Mouse (Mus musculus): Measurements from ENCODE around the gene Gm42742. TPM values are rescaled to one million over a fixed set of nuclear protein-coding genes. Genes with fewer than 3 reads are reported as not detected.

Gm42742 gene
- polyA plus RNA-seq, 1 experiment from 2014 or later, result 32.8 TPM

DNA sequence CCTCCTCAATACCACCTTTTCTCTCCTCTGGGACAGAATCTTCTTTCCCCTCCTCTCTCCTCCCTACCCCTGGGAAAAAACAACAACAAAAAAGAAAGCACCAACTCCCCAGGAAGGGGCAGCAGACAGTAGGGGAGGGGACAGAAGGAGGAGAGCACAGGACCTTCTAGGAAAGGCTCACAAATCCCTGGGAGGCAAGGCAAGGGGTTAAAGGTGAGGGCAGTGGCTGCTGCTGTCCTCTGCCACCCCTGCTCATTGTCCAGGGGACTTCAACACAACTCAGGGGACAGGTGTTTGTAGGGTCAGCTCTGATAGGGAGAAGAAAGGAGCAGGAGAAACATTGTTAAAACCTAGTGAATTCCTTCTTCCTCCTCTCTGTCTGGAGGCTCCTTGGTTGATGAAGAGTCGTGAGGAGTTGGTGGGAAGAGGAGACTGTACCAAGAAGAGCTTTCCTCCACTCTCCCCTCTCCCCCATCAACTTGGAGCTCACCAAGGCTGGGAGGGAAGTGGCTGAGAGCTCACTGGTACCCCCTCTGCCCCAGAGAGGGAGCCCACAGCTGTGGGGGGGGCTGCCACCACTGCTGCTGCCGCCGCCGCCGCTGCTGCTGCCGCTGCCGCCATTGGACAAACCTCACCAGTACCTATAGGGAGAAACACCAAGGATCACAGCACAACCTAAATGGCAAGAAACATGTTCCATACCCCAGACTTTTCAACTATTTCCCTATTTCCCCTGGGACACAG is 1.8 kb upstream of the Gm42742 start:
- Histone ChIP-seq H3K36me3 (ENCODE audit: control insufficient read depth, insufficient read depth, low read length) (peaks cover 30% of the 10 kb centered on the region), H3K4me3 (ENCODE audit: low read depth, low read length) (peak overlapping the region; percentile 95; the same call in 1 of the 2 replicates), H3K27me3 (ENCODE audit: control insufficient read depth, insufficient read depth, low read length) (no peaks in the 10 kb centered on the region), H3K9me3 (ENCODE audit: control insufficient read depth, low read depth, low read length) (no peaks in the 10 kb centered on the region), H3K4me2 (replicated peaks; ENCODE audit: low read depth, low read length) (peak overlapping the region; percentile 99), H3K4me1 (ENCODE audit: control insufficient read depth, insufficient read depth, low read length) (peaks cover 60% of the 10 kb centered on the region), H3K9ac (replicated peaks; ENCODE audit: low read depth, low read length) (no peak overlapping the region; the same call in 1 of the 2 replicates), H3K27ac (ENCODE audit: low read length) (peak overlapping the region; percentile 1; the same call in 1 of the 2 replicates)
- WGBS, result 82% methylated on average over 7 of the region's 7 CpGs
- ATAC-seq (ENCODE audit: insufficient number of reproducible peaks, insufficient read depth, low FRiP score, low read depth), result no peak

DNA sequence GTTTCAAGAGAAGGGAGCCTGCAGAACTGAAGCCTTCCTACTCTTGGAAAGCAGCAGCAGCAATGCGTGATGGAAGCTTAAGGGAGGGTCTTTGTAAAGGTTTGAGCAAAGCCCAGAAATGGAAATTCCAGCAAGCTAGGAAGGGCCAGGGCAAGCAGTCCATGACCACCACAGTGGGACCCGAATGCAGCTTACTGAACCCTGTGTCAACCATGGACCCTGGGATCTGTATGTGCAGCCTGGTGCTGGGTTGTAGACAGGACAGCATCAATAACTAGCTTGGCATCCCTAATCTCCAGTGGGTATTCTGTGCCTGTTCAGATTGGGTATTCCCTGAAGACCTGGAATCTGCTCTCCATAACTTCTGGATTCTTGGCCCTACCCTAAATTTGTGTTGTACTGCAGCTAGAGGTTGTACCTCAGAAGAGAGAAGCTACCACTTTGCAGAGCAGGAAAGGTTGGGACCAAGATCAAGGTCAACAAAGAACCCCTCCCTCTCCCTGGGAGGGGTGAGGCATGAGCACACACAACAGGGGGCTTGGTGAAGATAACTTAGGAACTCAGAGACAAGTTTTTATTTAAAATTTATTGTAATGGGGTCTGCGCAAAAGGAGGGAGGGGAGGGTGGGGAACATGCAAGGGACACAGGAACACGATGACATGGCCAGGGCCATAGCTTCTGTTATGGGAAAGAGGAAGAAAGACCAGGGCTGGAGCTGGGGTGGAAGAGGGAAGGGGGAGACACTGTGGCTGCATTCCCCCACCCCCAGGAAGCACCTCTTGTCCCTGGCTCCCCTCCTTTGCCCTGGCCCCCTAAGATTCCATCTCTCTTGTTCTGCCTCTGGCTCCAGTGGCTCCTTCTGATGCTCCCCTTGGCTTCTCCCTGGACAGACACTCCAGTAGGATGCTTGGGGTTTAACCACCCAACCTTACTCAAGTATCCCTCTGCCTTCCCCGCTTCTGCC is 948 bp upstream of the Gm42742 start:
- Histone ChIP-seq H3K4me3 (ENCODE audit: low read depth, low read length) (peak overlapping the region; percentile 51), H3K27me3 (ENCODE audit: control insufficient read depth, insufficient read depth, low read length) (no peaks in the 10 kb centered on the region), H3K4me1 (ENCODE audit: control insufficient read depth, insufficient read depth, low read length) (peaks cover 60% of the 10 kb centered on the region), H3K9me3 (ENCODE audit: control insufficient read depth, low read depth, low read length) (no peaks in the 10 kb centered on the region), H3K4me2 (replicated peaks; ENCODE audit: low read depth, low read length) (peak overlapping the region; percentile 87), H3K36me3 (ENCODE audit: control insufficient read depth, insufficient read depth, low read length) (peaks cover 30% of the 10 kb centered on the region), H3K27ac (ENCODE audit: low read length) (peak overlapping the region; percentile 86), H3K9ac (replicated peaks; ENCODE audit: low read depth, low read length) (0 out of 2 replicates have a peak overlapping the region, but pooled peaks have one; percentile 45)
- ATAC-seq (ENCODE audit: insufficient number of reproducible peaks, insufficient read depth, low FRiP score, low read depth), result no peak
- WGBS, result 32% methylated on average over 5 of the region's 5 CpGs

DNA sequence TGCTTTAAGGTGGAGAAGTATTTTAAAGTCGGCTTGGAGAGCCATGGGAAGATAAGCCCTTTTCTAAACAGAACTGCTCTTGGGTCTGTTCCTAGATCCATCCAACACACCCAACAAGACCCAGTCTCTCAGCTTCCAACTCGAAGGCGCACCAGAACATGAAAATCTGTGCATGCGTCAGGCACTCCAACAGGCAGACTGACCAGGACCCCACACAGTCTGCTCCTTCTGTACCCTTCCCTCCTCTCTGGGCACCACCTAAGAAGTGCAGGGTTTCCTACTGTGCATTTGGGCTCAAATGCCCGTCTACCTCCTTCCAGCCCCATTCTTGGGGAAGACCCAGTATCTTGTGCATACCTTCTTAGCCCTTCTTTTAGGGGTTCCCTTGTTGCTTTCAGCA is 406 bp downstream of the Gm42742 start:
- Histone ChIP-seq H3K36me3 (ENCODE audit: control insufficient read depth, insufficient read depth, low read length) (peaks cover 33% of the 10 kb centered on the region), H3K9ac (replicated peaks; ENCODE audit: low read depth, low read length) (peak overlapping the region; percentile 45), H3K27ac (ENCODE audit: low read length) (peak overlapping the region; percentile 86; the same call in 1 of the 2 replicates), H3K9me3 (ENCODE audit: control insufficient read depth, low read depth, low read length) (no peaks in the 10 kb centered on the region), H3K4me2 (replicated peaks; ENCODE audit: low read depth, low read length) (peak overlapping the region; percentile 87), H3K27me3 (ENCODE audit: control insufficient read depth, insufficient read depth, low read length) (no peaks in the 10 kb centered on the region), H3K4me3 (ENCODE audit: low read depth, low read length) (peak overlapping the region; percentile 51), H3K4me1 (ENCODE audit: control insufficient read depth, insufficient read depth, low read length) (peaks cover 68% of the 10 kb centered on the region)
- no peak for ATAC-seq (ENCODE audit: insufficient number of reproducible peaks, insufficient read depth, low FRiP score, low read depth)
- 22% methylated on average over 5 of the region's 5 CpGs for WGBS

DNA sequence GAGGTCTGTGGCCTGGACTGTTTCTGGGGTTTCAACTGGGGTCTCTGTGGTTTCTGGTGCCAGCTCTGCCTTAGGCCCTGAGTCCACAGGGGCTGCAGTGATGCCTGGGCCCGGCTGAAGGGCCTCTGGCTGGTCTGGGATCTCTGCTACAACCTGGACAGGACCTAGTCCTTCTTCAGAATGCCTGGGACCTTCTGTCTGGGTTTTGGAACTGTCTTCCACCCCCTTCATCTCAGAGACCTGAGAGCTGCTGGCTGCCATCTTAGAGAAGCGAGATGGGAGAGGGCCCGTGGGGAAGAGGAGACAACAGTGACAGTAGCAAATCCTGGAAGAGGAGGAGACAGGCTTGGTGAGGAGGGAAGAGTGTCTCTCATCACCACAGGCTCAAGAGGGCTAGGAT is 866 bp downstream of the Gm42742 start:
- WGBS, result 50% methylated on average over 3 of the region's 3 CpGs
- no peak for ATAC-seq (ENCODE audit: insufficient number of reproducible peaks, insufficient read depth, low FRiP score, low read depth)
- peaks cover 37% of the 10 kb centered on the region for H3K36me3 ChIP-seq (ENCODE audit: control insufficient read depth, insufficient read depth, low read length)
- no peaks in the 10 kb centered on the region for H3K9me3 ChIP-seq (ENCODE audit: control insufficient read depth, low read depth, low read length)
- H3K27me3 ChIP-seq (ENCODE audit: control insufficient read depth, insufficient read depth, low read length), result no peaks in the 10 kb centered on the region
- H3K9ac ChIP-seq (replicated peaks; ENCODE audit: low read depth, low read length), result no peak overlapping the region; the same call in 1 of the 2 replicates
- H3K4me2 ChIP-seq (replicated peaks; ENCODE audit: low read depth, low read length), result peak overlapping the region; percentile 87
- peak overlapping the region; percentile 86 for H3K27ac ChIP-seq (ENCODE audit: low read length)
- H3K4me1 ChIP-seq (ENCODE audit: control insufficient read depth, insufficient read depth, low read length), result peaks cover 72% of the 10 kb centered on the region
- H3K4me3 ChIP-seq (ENCODE audit: low read depth, low read length), result peak overlapping the region; percentile 51

DNA sequence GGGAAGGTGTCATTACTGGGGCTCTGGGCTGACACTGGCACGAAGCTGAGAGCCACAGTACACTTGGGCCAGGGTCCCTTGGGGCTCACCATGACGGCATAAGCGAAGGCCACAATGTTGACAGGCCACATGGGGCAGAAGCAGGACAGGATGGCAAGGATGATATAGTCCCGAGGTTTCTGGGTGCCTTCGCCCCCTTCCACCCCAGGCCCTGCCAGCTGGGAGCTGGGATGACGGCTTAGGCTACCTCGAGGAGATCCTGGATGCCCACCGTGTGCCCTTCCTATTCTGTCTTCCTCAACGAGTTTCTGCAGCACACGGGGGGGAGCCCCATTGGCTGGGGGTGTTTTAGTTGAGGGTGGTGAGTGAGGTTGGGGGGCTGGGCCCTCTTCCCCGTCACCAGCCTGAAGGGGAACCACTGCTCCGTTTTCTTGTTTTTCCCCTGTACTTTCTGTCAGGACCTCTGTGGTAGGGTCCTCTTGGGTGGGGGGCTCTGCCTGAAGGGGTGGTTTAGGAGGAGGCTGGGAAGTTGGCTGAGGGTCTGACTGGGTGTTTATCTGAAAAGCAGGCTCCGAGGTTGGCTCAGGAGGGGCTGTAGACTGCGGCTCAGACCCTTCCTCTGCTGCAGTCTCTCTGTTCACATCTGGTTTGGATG is 1.5 kb downstream of the Gm42742 start:
- 77% methylated on average over 14 of the region's 14 CpGs for WGBS
- Histone ChIP-seq H3K27ac (ENCODE audit: low read length) (peak overlapping the region; percentile 86; the same call in 1 of the 2 replicates), H3K4me2 (replicated peaks; ENCODE audit: low read depth, low read length) (peak overlapping the region; percentile 87), H3K36me3 (ENCODE audit: control insufficient read depth, insufficient read depth, low read length) (peaks cover 36% of the 10 kb centered on the region), H3K9me3 (ENCODE audit: control insufficient read depth, low read depth, low read length) (no peaks in the 10 kb centered on the region), H3K27me3 (ENCODE audit: control insufficient read depth, insufficient read depth, low read length) (no peaks in the 10 kb centered on the region), H3K4me1 (ENCODE audit: control insufficient read depth, insufficient read depth, low read length) (peaks cover 74% of the 10 kb centered on the region), H3K9ac (replicated peaks; ENCODE audit: low read depth, low read length) (no peak overlapping the region), H3K4me3 (ENCODE audit: low read depth, low read length) (peak overlapping the region; percentile 51)
- ATAC-seq (ENCODE audit: insufficient number of reproducible peaks, insufficient read depth, low FRiP score, low read depth), result no peak

DNA sequence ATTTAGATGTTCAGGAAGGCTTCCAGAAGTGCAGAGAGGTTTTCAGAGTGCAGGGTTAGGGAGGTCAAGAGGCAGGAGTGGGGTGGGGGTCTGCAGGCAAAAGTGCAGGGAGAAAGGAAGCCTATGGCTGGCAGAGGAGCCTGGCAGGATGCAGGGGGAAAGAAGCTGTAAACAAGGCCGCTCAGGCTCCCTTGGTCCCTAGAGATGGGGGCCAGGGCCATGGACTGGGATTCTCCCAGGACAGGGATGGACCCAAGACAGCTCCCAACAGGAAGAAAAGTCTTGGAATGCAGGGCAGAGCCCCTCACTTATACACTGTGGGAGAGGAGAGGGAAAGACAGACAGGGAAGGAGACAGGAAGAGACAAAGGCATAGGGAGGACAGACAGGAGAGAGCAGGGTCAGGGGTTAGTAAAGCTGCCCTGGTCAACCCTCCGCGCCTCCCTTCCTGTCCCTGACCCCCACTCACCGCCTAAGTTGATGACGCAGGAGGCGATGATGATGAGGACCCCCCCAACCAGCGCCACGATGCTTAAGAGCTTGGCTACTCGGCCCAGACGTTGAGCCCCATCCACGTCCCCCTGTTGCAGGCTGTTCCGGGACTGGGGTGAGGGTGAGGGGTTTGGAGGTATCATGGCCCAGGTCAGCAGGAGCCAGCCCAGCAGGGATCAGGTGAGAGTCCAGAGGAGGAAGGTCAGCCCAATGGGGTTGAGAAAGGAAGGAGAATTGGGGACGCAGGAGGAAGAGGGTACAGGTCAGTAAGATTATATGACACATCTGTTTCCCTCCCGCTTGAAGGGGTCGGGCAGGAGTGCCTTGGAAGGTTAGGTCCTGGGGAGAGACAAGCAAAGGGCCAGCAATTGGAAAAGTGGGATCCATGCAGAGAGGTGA is 2.2 kb downstream of the Gm42742 start:
- Histone ChIP-seq H3K9ac (replicated peaks; ENCODE audit: low read depth, low read length) (0 out of 2 replicates have a peak overlapping the region, but pooled peaks have one; percentile 4), H3K36me3 (ENCODE audit: control insufficient read depth, insufficient read depth, low read length) (peaks cover 29% of the 10 kb centered on the region), H3K27ac (ENCODE audit: low read length) (peak overlapping the region; percentile 97; the same call in 1 of the 2 replicates), H3K4me3 (ENCODE audit: low read depth, low read length) (no peak overlapping the region), H3K9me3 (ENCODE audit: control insufficient read depth, low read depth, low read length) (no peaks in the 10 kb centered on the region), H3K4me1 (ENCODE audit: control insufficient read depth, insufficient read depth, low read length) (peaks cover 71% of the 10 kb centered on the region), H3K27me3 (ENCODE audit: control insufficient read depth, insufficient read depth, low read length) (no peaks in the 10 kb centered on the region), H3K4me2 (replicated peaks; ENCODE audit: low read depth, low read length) (peak overlapping the region; percentile 87; the same call in 1 of the 2 replicates)
- WGBS, result 63% methylated on average over 15 of the region's 15 CpGs
- ATAC-seq (ENCODE audit: insufficient number of reproducible peaks, insufficient read depth, low FRiP score, low read depth), result no peak

DNA sequence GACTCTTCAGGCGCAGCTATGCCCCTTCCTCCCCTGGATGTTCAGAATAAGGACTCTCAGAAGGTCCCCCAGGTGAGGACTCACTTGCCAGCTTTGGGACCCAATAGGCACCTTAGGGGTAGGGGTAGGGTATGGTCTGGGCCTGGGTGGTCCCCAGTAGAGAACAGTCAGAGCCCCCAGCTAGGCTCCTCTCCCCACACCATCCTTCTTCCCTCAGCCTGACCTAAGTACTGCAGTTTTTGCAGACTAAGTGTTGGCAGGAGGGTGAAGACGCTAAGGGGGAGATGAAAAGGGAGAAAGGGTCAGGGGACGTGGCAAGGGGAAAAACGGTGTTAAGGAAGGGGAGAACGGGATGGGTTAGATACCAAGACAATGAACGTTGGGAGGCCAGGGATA is 2.9 kb downstream of the Gm42742 start:
- Histone ChIP-seq H3K4me1 (ENCODE audit: control insufficient read depth, insufficient read depth, low read length) (peaks cover 64% of the 10 kb centered on the region), H3K36me3 (ENCODE audit: control insufficient read depth, insufficient read depth, low read length) (peaks cover 25% of the 10 kb centered on the region), H3K27me3 (ENCODE audit: control insufficient read depth, insufficient read depth, low read length) (no peaks in the 10 kb centered on the region), H3K4me2 (replicated peaks; ENCODE audit: low read depth, low read length) (peak overlapping the region; percentile 79; the same call in 1 of the 2 replicates), H3K27ac (ENCODE audit: low read length) (peak overlapping the region; percentile 97; the same call in 1 of the 2 replicates), H3K4me3 (ENCODE audit: low read depth, low read length) (no peak overlapping the region), H3K9me3 (ENCODE audit: control insufficient read depth, low read depth, low read length) (no peaks in the 10 kb centered on the region), H3K9ac (replicated peaks; ENCODE audit: low read depth, low read length) (no peak overlapping the region)
- 39% methylated on average over 6 of the region's 6 CpGs for WGBS
- ATAC-seq (ENCODE audit: insufficient number of reproducible peaks, insufficient read depth, low FRiP score, low read depth), result no peak

Data from stomach, embryonic 14.5 days (tissue).